In genomic region chr10:116199035-116199434, GRCm38 (mm10) we compare ENCODE assay signal across 8 mouse cellular contexts.
DNase-seq lines count a peak whose midpoint lies in the region; ATAC-seq and TF ChIP-seq lines count a peak whose summit lies in the region.
"Had no signal": no experiment of that assay in that cellular context is flagged by ENCODE, and none has a peak within 500 bp of the region (broad histone marks: within the 10 kb centered on the region; RNA-seq: fewer than 3 reads in every experiment).

No protein-coding gene starts in this region.

- ATAC-seq in Patski = no peak
- no peak for ATAC-seq in liver, embryonic 14.5 days (ENCODE audit: insufficient read depth)
- no peak for ATAC-seq in monocyte, adult 5-6 weeks (replicated peaks; ENCODE audit: insufficient number of reproducible peaks, low FRiP score, low TSS enrichment, poor library complexity, severe bottlenecking)

- TF ChIP-seq CTCF in E14TG2a.4 (conservative IDR thresholded peaks at IDR 0.05; ENCODE audit: low read length) (peak; percentile 61), Patski (IDR thresholded peaks at IDR 0.05) (peak; percentile 61)
- peak; percentile 71 for TF ChIP-seq CTCF in liver, embryonic 14.5 days (IDR thresholded peaks at IDR 0.05; ENCODE audit: low read depth)

- no peaks in the 10 kb centered on the region for H3K36me3 ChIP-seq in E14TG2a.4 (ENCODE audit: insufficient read depth, low read length)
- H3K36me3 ChIP-seq in liver, embryonic 14.5 days (replicated peaks; ENCODE audit: control insufficient read depth, insufficient read depth, low read depth) = no peaks in the 10 kb centered on the region
- H3K36me3 ChIP-seq: embryonic facial prominence, embryonic 13.5 days had no signal

- no peaks in the 10 kb centered on the region for H3K9me3 ChIP-seq in E14TG2a.4 (ENCODE audit: low read length)
- H3K9me3 ChIP-seq in liver, embryonic 14.5 days (ENCODE audit: control insufficient read depth, low read length) = no peaks in the 10 kb centered on the region
- H3K9me3 ChIP-seq: embryonic facial prominence, embryonic 13.5 days had no signal

- H3K4me2 ChIP-seq in liver, embryonic 14.5 days (ENCODE audit: low read depth) = no peak overlapping the region
- H3K4me2 ChIP-seq: embryonic facial prominence, embryonic 13.5 days had no signal

- peaks cover 4% of the 10 kb centered on the region; the same call in 1 of the 2 replicates for H3K4me1 ChIP-seq in E14TG2a.4 (replicated peaks; ENCODE audit: low read depth, low read length)
- H3K4me1 ChIP-seq in liver, embryonic 14.5 days (replicated peaks; ENCODE audit: control insufficient read depth in 2 of 2, insufficient read depth in 2 of 2, low read length in 1 of 2) = no peaks in the 10 kb centered on the region

- peak; percentile 52 for DNase-seq in kidney, adult 9 months
- DNase-seq in kidney, adult 11 months = no peak
- no peak for DNase-seq in Patski (ENCODE audit: low read depth, low spot score)
- peak in 1 of 3 experiments; percentile 20 for DNase-seq in liver, embryonic 14.5 days (ENCODE audit: low read depth in 3 of 3, low spot score in 3 of 3)
- no peak for DNase-seq in adrenal gland, adult 18-20 months (ENCODE audit: low spot score in 2 of 2)

- in situ Hi-C loops in Patski (cut with MboI; ENCODE audit: low pct_unique_long_range_greater_than_20kb) = loop anchor here (5.0 to 25.0 kb wide), 3 partner anchors 487 to 877 kb away; no protein-coding TSS in a partner anchor

- CTCF ChIA-PET in Patski (lab: Charles Lee) = interaction anchor here (0.6 to 4.3 kb wide), 6 partner anchors 10 to 134 kb away, joined by 3 to 21 read pairs (median 4); no protein-coding TSS in a partner anchor

- POLR2A ChIA-PET in Patski (lab: Charles Lee) = no interaction called here

- no peak for TF ChIP-seq EP300 in liver, embryonic 14.5 days (IDR thresholded peaks at IDR 0.05; ENCODE audit: low read depth)

- H3K4me3 ChIP-seq in E14TG2a.4 (replicated peaks; ENCODE audit: low read length) = no peak overlapping the region
- H3K4me3 ChIP-seq in liver, embryonic 14.5 days (ENCODE audit: insufficient read depth in 1 of 2, low read depth in 2 of 2, low read length in 2 of 2) = no peak overlapping the region
- H3K4me3 ChIP-seq: embryonic facial prominence, embryonic 13.5 days had no signal

- H3K27me3 ChIP-seq in E14TG2a.4 (ENCODE audit: insufficient read depth, low read length) = no peaks in the 10 kb centered on the region; the same call in 1 of the 2 replicates
- H3K27me3 ChIP-seq in Patski = no peaks in the 10 kb centered on the region
- H3K27me3 ChIP-seq in liver, embryonic 14.5 days (ENCODE audit: control insufficient read depth, insufficient read depth, low read length) = no peaks in the 10 kb centered on the region

- H3K9ac ChIP-seq in liver, embryonic 14.5 days (replicated peaks) = no peak overlapping the region
- H3K9ac ChIP-seq: embryonic facial prominence, embryonic 13.5 days had no signal

- WGBS in liver, embryonic 14.5 days (ENCODE audit: insufficient replicate concordance) = 19% methylated on average over 5 of the region's 5 CpGs

- no peak overlapping the region for H3K27ac ChIP-seq in liver, embryonic 14.5 days
- H3K27ac ChIP-seq: embryonic facial prominence, embryonic 13.5 days had no signal
